Mouse (Mus musculus) lung, embryonic 14.5 days (tissue): ENCODE measurements around the gene Chp1. TPM values are rescaled to one million over a fixed set of nuclear protein-coding genes. Genes with fewer than 3 reads are reported as not detected.

ENCODE experiments used
- ATAC-seq: fragments of 200-750 bp; cut with Nextera tagmentation; 2 replicates; pipeline ENCODE4 v1.8.0; 2017; ENCODE audit warnings: mild to moderate bottlenecking, moderate TSS enrichment, moderate library complexity; ENCODE audit not compliant: insufficient read depth
- DNase-seq: peaks from one replicate; pipeline ENCODE4 v3.0.0-alpha.2; 2015
- H3K27ac ChIP-seq: fragments of 300-500 bp; sonication (generic); 2 replicates; pipeline ENCODE4 v1.5.1; 2014; ENCODE audit warnings: low read depth, mild to moderate bottlenecking, moderate library complexity
- H3K27me3 ChIP-seq: fragments of 300-500 bp; sonication (generic); 2 replicates; pipeline ENCODE4 v1.6.1; 2014; ENCODE audit warnings: low read length, control low read depth; ENCODE audit not compliant: insufficient read depth
- H3K36me3 ChIP-seq: fragments of 300-500 bp; sonication (generic); 2 replicates; pipeline ENCODE4 v1.6.1; 2014; ENCODE audit warnings: control low read depth; ENCODE audit not compliant: insufficient read depth
- H3K4me1 ChIP-seq: fragments of 300-500 bp; sonication (generic); 2 replicates; pipeline ENCODE4 v1.6.1; 2014; ENCODE audit warnings: antibody characterized with exemption, control low read depth; ENCODE audit not compliant: insufficient read depth
- H3K4me2 ChIP-seq: fragments of 300-500 bp; sonication (generic); 2 replicates; pipeline ENCODE4 v1.6.1; 2014; ENCODE audit warnings: mild to moderate bottlenecking
- H3K4me3 ChIP-seq: fragments of 300-500 bp; sonication (generic); 2 replicates; pipeline ENCODE4 v1.5.1; 2014; ENCODE audit warnings: low read depth, low read length
- H3K9ac ChIP-seq: fragments of 300-500 bp; sonication (generic); 2 replicates; pipeline ENCODE4 v1.6.1; 2014
- H3K9me3 ChIP-seq: fragments of 300-500 bp; sonication (generic); 2 replicates; pipeline ENCODE4 v1.6.1; 2016; ENCODE audit warnings: low read depth, low read length, control low read depth
- CTCF ChIP-seq: IDR thresholded peaks from 2 replicates; pipeline ENCODE4 v1.5.1; 2016; ENCODE audit warnings: antibody characterized with exemption, low read depth
- WGBS: fragments of 180-500 bp; shearing (Covaris S2); extraction: QIAGEN DNeasy Blood & Tissue Kit; methylation state at CpG from one replicate; pipeline ENCODE4 v1.1.7; 2014; 5-methylcytosine and 5-hydroxymethylcytosine counted together
- polyA plus RNA-seq: library from polyadenylated mRNA; unstranded; fragments of >200 nt; fragmentation: Nextera tagmentation; extraction: Ambion mirVana; gene quantifications from 2 replicates; pipeline ENCODE4 v1.2.1, GENCODE M21; 2014

The Chp1 gene
- polyA plus RNA-seq, 1 experiment from 2014 or later = 58.9 TPM

DNA sequence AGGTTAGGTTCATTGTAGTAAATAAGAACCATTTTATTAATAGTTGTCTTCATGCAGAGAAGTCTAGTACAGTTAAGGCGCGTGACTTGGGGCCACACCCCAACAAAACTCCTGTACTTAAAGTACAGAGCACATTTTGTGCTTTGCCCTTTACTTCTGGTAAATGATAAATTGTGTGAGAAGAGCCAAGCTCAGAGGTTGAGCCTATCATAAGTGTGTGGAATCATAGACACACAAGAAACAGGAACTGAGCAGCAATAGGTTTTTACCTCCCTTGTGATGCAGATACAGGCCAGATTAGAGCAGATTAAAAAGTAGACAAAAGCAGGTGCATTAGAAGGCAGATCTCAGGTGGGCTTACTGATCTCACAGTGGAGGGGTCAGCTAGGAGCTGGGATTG lies 73.8 kb downstream of the Chp1 start:
- Histone ChIP-seq H3K27ac (no peak overlapping the region), H3K36me3 (peaks cover 25% of the 10 kb centered on the region), H3K9me3 (no peaks in the 10 kb centered on the region), H3K4me1 (peaks cover 12% of the 10 kb centered on the region; the same call in 1 of the 2 replicates), H3K4me3 (no peak overlapping the region), H3K4me2 (peak overlapping the region; percentile 42), H3K9ac (no peak overlapping the region), H3K27me3 (no peaks in the 10 kb centered on the region)
- DNase-seq (no peak), ATAC-seq (no peak)
- TF ChIP-seq CTCF = no peak
- 97% methylated on average over 2 of the region's 2 CpGs for WGBS

Other genes starting within 250 kb of the Chp1 start
- gene Dll4, start 221.9 kb upstream of the Chp1 start, polyA plus RNA-seq = 8.1 and 10.0 TPM in 2 replicates
- gene Chac1, start 196.5 kb upstream of the Chp1 start, polyA plus RNA-seq = 0.64 and 0.70 TPM in 2 replicates
- 6.7 and 6.9 TPM in 2 replicates for gene Ino80, start 70.0 kb upstream of the Chp1 start, polyA plus RNA-seq
- 0.17 and 0.51 TPM in 2 replicates for gene Exd1, start 70 bp upstream of the Chp1 start, polyA plus RNA-seq
- gene Nusap1, start 70.6 kb downstream of the Chp1 start, polyA plus RNA-seq = 83.9 and 84.5 TPM in 2 replicates
- gene Oip5, start 70.8 kb downstream of the Chp1 start, polyA plus RNA-seq = 25.3 and 27.8 TPM in 2 replicates
- 36.7 and 37.4 TPM in 2 replicates for gene Ndufaf1, start 115.1 kb downstream of the Chp1 start, polyA plus RNA-seq
- 26.2 and 28.0 TPM in 2 replicates for gene Rtf1, start 127.4 kb downstream of the Chp1 start, polyA plus RNA-seq
- 1.3 TPM in 2 replicates for gene Itpka, start 194.6 kb downstream of the Chp1 start, polyA plus RNA-seq
- 0.66 and 0.83 TPM in 2 replicates for gene Ltk, start 212.7 kb downstream of the Chp1 start, polyA plus RNA-seq
- gene Rpap1, start 239.8 kb downstream of the Chp1 start, polyA plus RNA-seq = 30.7 and 34.2 TPM in 2 replicates